Mouse (Mus musculus) erythroblast, embryonic 14.5 days (primary cell): ENCODE data around the gene G430095P16Rik.

Source experiments
- GATA1 ChIP-seq: IDR thresholded peaks from 2 replicates; pipeline ENCODE4 v1.6.1; 2012; ENCODE audit warnings: low read length, inconsistent platforms, mixed read lengths
- TAL1 ChIP-seq: IDR thresholded peaks from 3 replicates; pipeline ENCODE4 v1.6.1; 2012; ENCODE audit warnings: low read length, inconsistent platforms, mixed read lengths

DNA sequence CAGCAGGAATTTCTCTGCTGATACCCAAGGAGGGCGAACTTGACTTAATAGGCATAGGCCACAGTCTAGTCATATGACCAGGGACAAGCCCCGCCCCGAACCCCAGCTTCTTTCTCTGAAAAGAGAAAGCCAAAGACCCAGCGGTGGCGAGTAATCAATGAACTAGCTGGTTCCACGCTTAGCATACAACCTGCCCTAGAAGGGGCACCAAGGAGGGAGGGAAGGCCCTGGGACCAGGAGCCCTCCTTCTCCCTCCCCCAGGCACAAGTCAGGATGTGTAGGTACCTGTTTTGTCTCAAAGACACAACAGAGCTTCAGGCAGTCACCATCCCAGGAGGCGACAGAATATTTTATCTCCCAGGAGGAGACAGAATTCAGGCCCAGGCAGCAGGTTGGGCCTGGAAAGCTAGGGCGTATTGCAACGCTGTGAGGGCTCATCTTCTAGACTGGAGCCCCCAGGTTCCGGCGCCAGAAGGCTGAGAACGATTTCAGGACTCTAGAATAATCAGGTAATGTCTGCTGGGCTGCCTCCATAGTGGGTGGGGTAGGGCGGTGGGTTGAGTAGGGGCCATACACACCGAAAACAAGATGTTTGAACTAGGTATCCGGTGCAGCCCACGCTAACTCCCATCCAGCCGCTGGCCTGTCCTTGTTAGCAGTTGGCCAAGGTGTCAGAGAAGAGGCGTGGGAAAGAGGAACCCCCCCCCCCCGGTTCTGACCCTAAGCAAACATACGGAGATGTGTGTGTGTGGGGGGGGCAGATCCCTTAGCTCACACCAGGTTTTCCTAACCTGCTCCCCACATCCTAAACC lies 36.4 kb upstream of the G430095P16Rik start, which contains the start of gene Trmt1:
- no peak for TF ChIP-seq TAL1
- no peak for TF ChIP-seq GATA1
